Mouse (Mus musculus): ENCODE results near the gene Col4a6.

Col4a6 gene

DNA sequence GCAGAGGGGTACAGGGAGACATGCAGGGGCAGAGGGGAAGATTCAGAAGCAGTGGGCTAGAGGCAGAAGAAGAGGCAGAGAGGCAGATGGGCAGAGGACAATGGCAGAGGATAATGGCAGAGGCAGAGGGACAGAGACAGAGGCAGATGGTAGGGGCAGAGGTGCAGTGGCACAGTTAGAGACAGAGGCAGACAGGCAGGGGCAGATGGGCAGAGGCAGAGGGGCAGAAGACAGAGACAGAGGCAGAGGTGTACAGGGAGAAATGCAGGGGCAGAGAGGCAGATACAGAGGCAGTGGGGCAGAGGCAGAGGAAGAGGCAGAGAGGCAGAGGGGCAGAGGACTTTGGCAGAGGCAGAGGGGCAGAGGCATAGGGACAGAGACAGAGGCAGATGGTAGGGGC is 322.7 kb downstream of the Col4a6 start:
- H3K4me1 ChIP-seq (replicated peaks; ENCODE audit: low read depth, low read length), result no peaks in the 10 kb centered on the region
- H3K4me3 ChIP-seq (replicated peaks; ENCODE audit: low read length), result no peak overlapping the region
- no peaks in the 10 kb centered on the region for H3K9me3 ChIP-seq (ENCODE audit: low read length)
- TF ChIP-seq CTCF (conservative IDR thresholded peaks at IDR 0.05; ENCODE audit: low read length), result no peak
- TF ChIP-seq POU5F1 (IDR thresholded peaks at IDR 0.05; ENCODE audit: borderline replicate concordance, low read length), result no peak
- no peak for TF ChIP-seq NANOG (IDR thresholded peaks at IDR 0.05; ENCODE audit: borderline replicate concordance, low read length)
- H3K27me3 ChIP-seq (ENCODE audit: insufficient read depth, low read length), result no peaks in the 10 kb centered on the region
- H3K36me3 ChIP-seq (ENCODE audit: insufficient read depth, low read length), result no peaks in the 10 kb centered on the region

DNA sequence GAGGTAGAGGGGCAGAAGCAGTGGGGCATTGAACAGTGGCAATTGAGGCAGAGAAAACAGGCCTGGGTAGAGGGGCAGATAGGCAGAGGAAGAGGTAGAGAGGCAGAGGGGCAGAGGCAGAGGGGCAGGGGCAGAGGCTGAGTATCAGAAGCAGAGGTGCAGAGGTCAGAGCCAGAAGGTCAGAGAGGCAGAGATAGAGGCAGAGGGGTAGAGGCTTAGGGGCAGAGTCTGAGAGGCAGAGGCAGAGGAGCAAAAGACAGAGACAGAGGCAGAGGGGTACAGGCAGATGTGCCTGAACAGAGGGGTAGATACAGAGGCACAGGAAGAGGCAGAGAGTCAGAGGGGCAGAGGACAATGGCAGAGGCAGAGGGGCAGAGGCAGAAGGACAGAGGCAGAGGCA is 323.6 kb downstream of the Col4a6 start:
- Histone ChIP-seq H3K36me3 (ENCODE audit: insufficient read depth, low read length) (no peaks in the 10 kb centered on the region), H3K9me3 (ENCODE audit: low read length) (no peaks in the 10 kb centered on the region), H3K4me1 (replicated peaks; ENCODE audit: low read depth, low read length) (no peaks in the 10 kb centered on the region), H3K27me3 (ENCODE audit: insufficient read depth, low read length) (no peaks in the 10 kb centered on the region), H3K4me3 (replicated peaks; ENCODE audit: low read length) (no peak overlapping the region)
- no peak for TF ChIP-seq POU5F1 (IDR thresholded peaks at IDR 0.05; ENCODE audit: borderline replicate concordance, low read length)
- no peak for TF ChIP-seq NANOG (IDR thresholded peaks at IDR 0.05; ENCODE audit: borderline replicate concordance, low read length)

DNA sequence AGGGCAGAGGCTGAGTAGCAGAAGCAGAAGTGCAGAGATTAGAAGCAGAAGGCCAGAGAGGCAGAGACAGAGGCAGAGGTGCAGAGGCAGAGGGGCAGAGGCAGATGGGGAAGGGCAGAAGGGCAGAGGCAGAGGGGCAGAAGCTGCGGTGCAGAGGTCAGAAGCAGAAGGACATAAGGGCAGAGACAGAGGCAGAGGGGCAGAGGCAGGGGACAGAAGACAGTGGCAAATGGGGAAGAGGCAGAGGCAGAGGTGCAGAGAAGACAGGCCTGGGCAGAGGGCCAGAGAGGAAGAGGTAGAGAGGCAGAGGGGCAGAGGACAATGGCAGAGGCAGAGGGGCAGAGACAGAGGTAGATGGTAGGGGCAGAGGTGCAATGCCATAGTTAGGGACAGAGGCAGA is 324.2 kb downstream of the Col4a6 start:
- H3K36me3 ChIP-seq (ENCODE audit: insufficient read depth, low read length), result no peaks in the 10 kb centered on the region
- H3K9me3 ChIP-seq (ENCODE audit: low read length), result no peaks in the 10 kb centered on the region

More for the DNA sequence above, 324.2 kb downstream of the Col4a6 start:
- TF ChIP-seq CTCF (conservative IDR thresholded peaks at IDR 0.05; ENCODE audit: low read length) (no peak), POU5F1 (IDR thresholded peaks at IDR 0.05; ENCODE audit: borderline replicate concordance, low read length) (no peak), NANOG (IDR thresholded peaks at IDR 0.05; ENCODE audit: borderline replicate concordance, low read length) (no peak)
- no peaks in the 10 kb centered on the region for H3K4me1 ChIP-seq (replicated peaks; ENCODE audit: low read depth, low read length)
- no peak overlapping the region for H3K4me3 ChIP-seq (replicated peaks; ENCODE audit: low read length)
- H3K27me3 ChIP-seq (ENCODE audit: insufficient read depth, low read length), result no peaks in the 10 kb centered on the region
